Mouse (Mus musculus) heart, embryonic 13.5 days (tissue): ENCODE results near the gene Ppp6r2. TPM values are rescaled to one million over a fixed set of nuclear protein-coding genes. Genes with fewer than 3 reads are reported as not detected.

ENCODE experiments used
- ATAC-seq: fragments of 200-750 bp; cut with Nextera tagmentation; 2 replicates; pipeline ENCODE4 v1.8.0; 2017; ENCODE audit warnings: moderate TSS enrichment; ENCODE audit not compliant: insufficient number of reproducible peaks, low FRiP score, low TSS enrichment; ENCODE audit errors: extremely low read depth
- H3K27ac ChIP-seq: fragments of 300-500 bp; sonication (generic); replicated peaks from 2 replicates; pipeline ENCODE4 v1.5.1; 2015; ENCODE audit warnings: moderate library complexity, mild to moderate bottlenecking, inconsistent platforms
- H3K27me3 ChIP-seq: fragments of 300-500 bp; sonication (generic); replicated peaks from 2 replicates; pipeline ENCODE4 v1.6.1; 2015; ENCODE audit warnings: mild to moderate bottlenecking, inconsistent platforms
- H3K36me3 ChIP-seq: fragments of 300-500 bp; sonication (generic); 2 replicates; pipeline ENCODE4 v1.6.1; 2015; ENCODE audit warnings: mild to moderate bottlenecking, inconsistent platforms
- H3K4me1 ChIP-seq: fragments of 300-500 bp; sonication (generic); 2 replicates; pipeline ENCODE4 v1.6.1; 2015; ENCODE audit warnings: inconsistent platforms
- H3K4me2 ChIP-seq: fragments of 300-500 bp; sonication (generic); 2 replicates; pipeline ENCODE4 v1.6.1; 2015; ENCODE audit warnings: inconsistent platforms, mild to moderate bottlenecking, moderate library complexity
- H3K4me3 ChIP-seq: fragments of 300-500 bp; sonication (generic); 2 replicates; pipeline ENCODE4 v1.5.1; 2015; ENCODE audit warnings: moderate library complexity, mild to moderate bottlenecking, inconsistent platforms
- H3K9ac ChIP-seq: fragments of 300-500 bp; sonication (generic); 2 replicates; pipeline ENCODE4 v1.6.1; 2015; ENCODE audit warnings: inconsistent platforms, mild to moderate bottlenecking, moderate library complexity
- H3K9me3 ChIP-seq: fragments of 300-500 bp; sonication (generic); 2 replicates; pipeline ENCODE4 v1.6.1; 2016; ENCODE audit warnings: inconsistent platforms
- WGBS: fragments of 180-500 bp; shearing (Covaris S2); methylation state at CpG from one replicate; pipeline ENCODE4 v1.1.7; 2015; ENCODE audit warnings: mixed read lengths; 5-methylcytosine and 5-hydroxymethylcytosine counted together
- polyA plus RNA-seq: library from polyadenylated mRNA; unstranded; fragments of >200 nt; fragmentation: Nextera tagmentation; extraction: Ambion mirVana; gene quantifications from 2 replicates; pipeline ENCODE4 v1.2.1, GENCODE M21; 2015

The Ppp6r2 gene
- polyA plus RNA-seq, 1 experiment from 2014 or later, result 20.8 TPM

DNA sequence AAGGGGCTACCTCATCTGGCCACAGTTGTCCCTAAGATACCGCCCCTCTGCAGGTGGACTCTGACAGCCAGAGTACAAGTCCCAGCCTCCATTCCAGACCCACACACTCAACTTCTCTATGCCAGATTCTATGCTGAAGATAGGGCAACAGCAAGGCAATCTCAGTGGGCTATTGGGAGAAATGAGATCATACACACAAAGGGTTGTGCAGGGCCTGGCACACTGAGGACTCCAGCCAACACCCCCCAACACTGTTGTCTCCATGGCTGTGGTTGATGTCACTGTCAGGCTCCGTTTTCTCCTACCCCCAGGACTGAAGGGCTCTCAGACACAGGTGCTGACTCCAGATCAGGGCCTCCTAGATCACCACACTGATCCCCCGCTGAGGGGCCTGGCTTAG, 102.8 kb downstream of the Ppp6r2 start:
- Histone ChIP-seq H3K27me3 (no peaks in the 10 kb centered on the region), H3K9ac (peak overlapping the region; percentile 95), H3K27ac (no peak overlapping the region), H3K9me3 (no peaks in the 10 kb centered on the region), H3K36me3 (no peaks in the 10 kb centered on the region), H3K4me1 (peaks cover 49% of the 10 kb centered on the region), H3K4me3 (peak overlapping the region; percentile 75), H3K4me2 (peak overlapping the region; percentile 91)
- WGBS, result 29% methylated on average over 3 of the region's 3 CpGs
- ATAC-seq, result no peak

- H3K4me1 ChIP-seq, result peaks cover 44% of the 10 kb centered on the region
- H3K4me2 ChIP-seq, result peak overlapping the region; percentile 91
Observed at GRCm38 (mm10) chr15:89314511-89315189, 103.3 kb downstream of the Ppp6r2 start.

DNA sequence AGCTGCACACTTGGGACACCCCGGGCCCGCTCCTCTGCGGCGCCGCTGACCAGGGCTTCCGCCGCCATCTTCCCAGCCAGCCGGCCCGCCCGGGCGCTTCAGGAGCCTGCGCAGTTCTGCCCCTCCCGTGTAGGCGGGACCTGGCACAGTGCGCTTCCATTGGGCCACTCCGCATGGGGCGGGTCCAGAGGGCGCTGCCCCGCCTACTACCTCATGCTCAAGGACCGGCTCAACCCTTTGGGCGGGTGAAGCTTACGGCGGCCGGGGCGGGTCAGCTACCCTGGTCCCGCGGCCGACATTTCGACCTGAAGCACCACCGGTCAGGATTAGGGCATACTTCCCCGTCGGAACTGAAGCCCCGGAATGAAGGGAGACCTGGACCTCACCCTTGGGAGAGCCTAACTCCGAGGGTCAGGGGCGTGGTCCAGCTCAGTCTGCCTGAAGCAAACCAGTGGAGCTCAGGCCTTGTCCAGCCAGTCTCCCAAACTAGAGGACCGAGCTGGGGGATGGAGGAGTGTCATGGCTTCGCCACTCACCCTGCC, 103.9 kb downstream of the Ppp6r2 start, which contains the start of gene Sbf1:
Gene Sbf1, minus strand, starts transcription at position 122 of the 542 bp plus-strand sequence.
- peak within 1 kb of the TSS; percentile 84 for H3K27ac ChIP-seq
- H3K4me3 ChIP-seq, result peak within 1 kb of the TSS; percentile 75
- no peaks in the 10 kb centered on the region for H3K36me3 ChIP-seq
- H3K4me2 ChIP-seq, result peak within 1 kb of the TSS; percentile 91
- H3K27me3 ChIP-seq, result no peaks in the 10 kb centered on the region
- no peaks in the 10 kb centered on the region for H3K9me3 ChIP-seq
- peak; percentile 100 for ATAC-seq
- H3K4me1 ChIP-seq, result peaks cover 38% of the 10 kb centered on the region
- WGBS, result under 1% methylated on average over 37 of the region's 37 CpGs
- H3K9ac ChIP-seq, result peak within 1 kb of the TSS; percentile 95

More at GRCm38 (mm10) chr15:89314511-89315189, 103.3 kb downstream of the Ppp6r2 start:
- peak overlapping the region; percentile 55 for H3K27ac ChIP-seq
- peak overlapping the region; percentile 95 for H3K9ac ChIP-seq
- H3K27me3 ChIP-seq, result no peaks in the 10 kb centered on the region
- H3K9me3 ChIP-seq, result no peaks in the 10 kb centered on the region
- under 1% methylated on average over 57 of the region's 58 CpGs for WGBS
- ATAC-seq, result no peak
- no peaks in the 10 kb centered on the region for H3K36me3 ChIP-seq
- peak overlapping the region; percentile 75 for H3K4me3 ChIP-seq

GRCm38 (mm10) chr15:89316146-89316545, 104.8 kb downstream of the Ppp6r2 start:
- H3K4me2 ChIP-seq, result no peak overlapping the region

DNA sequence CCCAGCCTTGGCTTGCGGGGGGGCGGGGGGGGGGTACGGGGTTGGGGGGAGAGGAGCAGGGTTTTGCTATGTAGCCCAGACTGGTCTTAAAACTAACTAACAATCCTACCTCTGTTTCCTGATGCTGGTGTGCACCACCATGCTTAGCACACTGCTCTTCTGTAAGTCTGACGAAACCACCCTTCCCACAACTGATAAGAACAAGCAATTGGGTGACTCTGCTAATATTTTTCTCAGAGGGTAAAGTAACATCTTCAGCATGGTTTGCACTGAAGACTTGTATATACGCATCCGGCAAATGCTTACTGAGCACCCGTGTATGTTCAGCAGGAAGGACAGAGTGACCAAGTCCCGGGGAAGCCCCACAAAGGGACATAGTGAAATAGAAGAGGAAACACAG, 109.9 kb downstream of the Ppp6r2 start:
- Histone ChIP-seq H3K27me3 (peaks cover 47% of the 10 kb centered on the region), H3K4me3 (no peak overlapping the region), H3K4me1 (peaks cover 5% of the 10 kb centered on the region; the same call in 1 of the 2 replicates), H3K27ac (no peak overlapping the region), H3K4me2 (no peak overlapping the region), H3K9me3 (no peaks in the 10 kb centered on the region), H3K36me3 (no peaks in the 10 kb centered on the region), H3K9ac (no peak overlapping the region)
- ATAC-seq, result no peak
- WGBS, result 76% methylated on average over 8 of the region's 8 CpGs

More at GRCm38 (mm10) chr15:89316146-89316545, 104.8 kb downstream of the Ppp6r2 start:
- Histone ChIP-seq H3K36me3 (no peaks in the 10 kb centered on the region), H3K27ac (no peak overlapping the region), H3K4me3 (no peak overlapping the region), H3K27me3 (peaks cover 6% of the 10 kb centered on the region), H3K9me3 (no peaks in the 10 kb centered on the region), H3K4me1 (peaks cover 30% of the 10 kb centered on the region), H3K9ac (no peak overlapping the region)
- ATAC-seq, result no peak
- WGBS, result 60% methylated on average over 11 of the region's 11 CpGs

GRCm38 (mm10) chr15:89322670-89323522, 111.5 kb downstream of the Ppp6r2 start, which contains the start of gene Adm2:
Gene Adm2 (plus strand): TSS chr15:89322720.
- Histone ChIP-seq H3K4me3 (peak within 1 kb of the TSS; percentile 37), H3K4me1 (peaks cover 5% of the 10 kb centered on the region; the same call in 1 of the 2 replicates), H3K4me2 (peak within 1 kb of the TSS; percentile 69), H3K9me3 (no peaks in the 10 kb centered on the region), H3K27ac (no peak within 1 kb of the TSS), H3K9ac (peak within 1 kb of the TSS; percentile 67), H3K27me3 (peaks cover 47% of the 10 kb centered on the region), H3K36me3 (no peaks in the 10 kb centered on the region)
- 6% methylated on average over 26 of the region's 26 CpGs for WGBS
- ATAC-seq, result no peak

GRCm38 (mm10) chr15:89323656-89324055, 112.3 kb downstream of the Ppp6r2 start:
- 67% methylated on average over 4 of the region's 4 CpGs for WGBS

DNA sequence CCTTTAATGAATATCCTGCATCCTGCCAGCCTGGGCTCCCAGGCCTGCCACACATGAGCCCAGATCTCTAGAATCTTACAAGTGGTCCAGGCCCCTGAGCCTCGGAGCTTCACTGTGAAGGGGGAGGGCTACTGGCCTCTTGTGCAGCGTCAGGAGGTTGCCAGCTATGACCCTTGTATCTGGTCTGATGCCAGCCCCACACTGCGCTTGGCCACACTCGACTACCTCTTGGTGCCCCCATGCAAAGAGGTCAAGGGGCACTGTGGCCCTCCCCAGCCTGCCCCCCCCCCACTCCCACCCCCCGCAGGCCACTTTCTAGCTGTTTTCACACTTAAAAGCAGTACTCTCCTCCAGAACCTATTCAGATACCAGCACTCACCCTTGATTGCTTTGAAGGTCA, 115.1 kb downstream of the Ppp6r2 start:
- Histone ChIP-seq H3K9me3 (no peaks in the 10 kb centered on the region), H3K36me3 (no peaks in the 10 kb centered on the region), H3K4me2 (no peak overlapping the region), H3K9ac (no peak overlapping the region), H3K27me3 (peaks cover 38% of the 10 kb centered on the region), H3K4me1 (peaks cover 5% of the 10 kb centered on the region; the same call in 1 of the 2 replicates), H3K4me3 (no peak overlapping the region), H3K27ac (no peak overlapping the region)
- no peak for ATAC-seq
- 51% methylated on average over 5 of the region's 5 CpGs for WGBS

More at GRCm38 (mm10) chr15:89323656-89324055, 112.3 kb downstream of the Ppp6r2 start:
- H3K4me3 ChIP-seq, result peak overlapping the region; percentile 37; the same call in 1 of the 2 replicates
- H3K4me2 ChIP-seq, result peak overlapping the region; percentile 69; the same call in 1 of the 2 replicates
- no peak for ATAC-seq
- peaks cover 5% of the 10 kb centered on the region; the same call in 1 of the 2 replicates for H3K4me1 ChIP-seq
- no peak overlapping the region for H3K27ac ChIP-seq
- no peaks in the 10 kb centered on the region for H3K9me3 ChIP-seq
- peaks cover 47% of the 10 kb centered on the region for H3K27me3 ChIP-seq
- no peak overlapping the region for H3K9ac ChIP-seq
- H3K36me3 ChIP-seq, result no peaks in the 10 kb centered on the region

- H3K4me3 ChIP-seq, result no peak within 1 kb of the TSS
- no peaks in the 10 kb centered on the region for H3K9me3 ChIP-seq
- no peaks in the 10 kb centered on the region; the same call in 1 of the 2 replicates for H3K27me3 ChIP-seq
- H3K9ac ChIP-seq, result no peak within 1 kb of the TSS
- WGBS, result 79% methylated on average over 7 of the region's 7 CpGs
- H3K4me1 ChIP-seq, result no peaks in the 10 kb centered on the region
- no peak within 1 kb of the TSS for H3K27ac ChIP-seq
- ATAC-seq, result no peak
- H3K4me2 ChIP-seq, result no peak within 1 kb of the TSS
- H3K36me3 ChIP-seq, result no peaks in the 10 kb centered on the region
Observed at GRCm38 (mm10) chr15:89334271-89334670, 122.9 kb downstream of the Ppp6r2 start, which contains the start of gene Miox. Gene Miox (plus strand): TSS chr15:89334398.

GRCm38 (mm10) chr15:89334774-89335537, 123.6 kb downstream of the Ppp6r2 start:
- Histone ChIP-seq H3K27ac (no peak overlapping the region), H3K4me1 (no peaks in the 10 kb centered on the region), H3K4me2 (no peak overlapping the region), H3K36me3 (no peaks in the 10 kb centered on the region), H3K9ac (no peak overlapping the region), H3K9me3 (no peaks in the 10 kb centered on the region), H3K27me3 (no peaks in the 10 kb centered on the region; the same call in 1 of the 2 replicates), H3K4me3 (no peak overlapping the region)
- WGBS, result 79% methylated on average over 17 of the region's 17 CpGs
- ATAC-seq, result no peak
